Comparison of ENCODE assay signal across 9 mouse cellular contexts in genomic region chr3:97866696-97867095, GRCm38 (mm10). TPM values are rescaled to one million over a fixed set of nuclear protein-coding genes. Genes with fewer than 3 reads are reported as not detected.
DNase-seq lines count a peak whose midpoint lies in the region; ATAC-seq and TF ChIP-seq lines count a peak whose summit lies in the region.
"Had no signal": no experiment of that assay in that cellular context is flagged by ENCODE, and none has a peak within 500 bp of the region (broad histone marks: within the 10 kb centered on the region; RNA-seq: fewer than 3 reads in every experiment).

No protein-coding gene starts in this region.

- H3K4me1 ChIP-seq in heart, embryonic 16.5 days (ENCODE audit: control insufficient read depth, insufficient read depth, low read length), result peaks cover 20% of the 10 kb centered on the region
- peaks cover 16% of the 10 kb centered on the region for H3K4me1 ChIP-seq in embryonic facial prominence, embryonic 10.5 days
- peaks cover 9% of the 10 kb centered on the region for H3K4me1 ChIP-seq in hindbrain, embryonic 13.5 days (replicated peaks)
- H3K4me1 ChIP-seq in liver, postnatal 0 days (ENCODE audit: insufficient read depth), result peaks cover 3% of the 10 kb centered on the region; the same call in 1 of the 2 replicates

- intact Hi-C loops in heart, postnatal 36 days (cut with DNase I), result loop anchor here (5.0 kb wide), 1 partner anchor 44 kb away; no protein-coding TSS in a partner anchor

- TF ChIP-seq EP300 in liver, postnatal 0 days (IDR thresholded peaks at IDR 0.05; ENCODE audit: low read depth), result no peak

- peak overlapping the region; percentile 84 for H3K4me2 ChIP-seq in heart, embryonic 16.5 days (ENCODE audit: low read depth, low read length)
- peak overlapping the region; percentile 96 for H3K4me2 ChIP-seq in hindbrain, embryonic 13.5 days
- H3K4me2 ChIP-seq in liver, postnatal 0 days (ENCODE audit: low read depth, low read length), result peak overlapping the region; percentile 78

- WGBS in heart, embryonic 16.5 days, result 54% methylated on average over 4 of the region's 4 CpGs
- 53% methylated on average over 4 of the region's 4 CpGs for WGBS in embryonic facial prominence, embryonic 10.5 days
- WGBS in hindbrain, embryonic 13.5 days, result 73% methylated on average over 4 of the region's 4 CpGs
- 47% methylated on average over 4 of the region's 4 CpGs for WGBS in liver, postnatal 0 days (ENCODE audit: insufficient replicate concordance)

- H3K9ac ChIP-seq in heart, embryonic 16.5 days (ENCODE audit: low read length), result peak overlapping the region; percentile 89
- H3K9ac ChIP-seq in hindbrain, embryonic 13.5 days, result peak overlapping the region; percentile 81
- H3K9ac ChIP-seq in liver, postnatal 0 days (replicated peaks), result peak overlapping the region; percentile 69; the same call in 1 of the 2 replicates

- H3K9me3 ChIP-seq in heart, embryonic 16.5 days (replicated peaks; ENCODE audit: control insufficient read depth, low read length), result no peaks in the 10 kb centered on the region
- H3K9me3 ChIP-seq in embryonic facial prominence, embryonic 10.5 days, result no peaks in the 10 kb centered on the region
- H3K9me3 ChIP-seq in hindbrain, embryonic 13.5 days, result no peaks in the 10 kb centered on the region
- H3K9me3 ChIP-seq in liver, postnatal 0 days (ENCODE audit: low read length), result no peaks in the 10 kb centered on the region

- H3K27ac ChIP-seq in heart, embryonic 16.5 days (ENCODE audit: low read length), result peak overlapping the region; percentile 98
- no peak overlapping the region for H3K27ac ChIP-seq in embryonic facial prominence, embryonic 10.5 days (replicated peaks)
- no peak overlapping the region for H3K27ac ChIP-seq in hindbrain, embryonic 13.5 days
- H3K27ac ChIP-seq in liver, postnatal 0 days (ENCODE audit: low read depth), result peak overlapping the region; percentile 62

- no peak for ATAC-seq in heart, embryonic 16.5 days (replicated peaks; ENCODE audit: extremely low read depth, insufficient read depth, low FRiP score)
- ATAC-seq in hindbrain, embryonic 13.5 days (ENCODE audit: low FRiP score), result no peak
- no peak for ATAC-seq in liver, postnatal 0 days

- no peaks in the 10 kb centered on the region for H3K36me3 ChIP-seq in heart, embryonic 16.5 days (ENCODE audit: control insufficient read depth, insufficient read depth)
- no peaks in the 10 kb centered on the region for H3K36me3 ChIP-seq in embryonic facial prominence, embryonic 10.5 days (replicated peaks)
- H3K36me3 ChIP-seq in hindbrain, embryonic 13.5 days, result no peaks in the 10 kb centered on the region
- H3K36me3 ChIP-seq in liver, postnatal 0 days (replicated peaks; ENCODE audit: insufficient read depth, low read length), result no peaks in the 10 kb centered on the region

- H3K27me3 ChIP-seq in heart, embryonic 16.5 days (ENCODE audit: control insufficient read depth, insufficient read depth, low read length), result no peaks in the 10 kb centered on the region
- peaks cover 55% of the 10 kb centered on the region for H3K27me3 ChIP-seq in embryonic facial prominence, embryonic 10.5 days (replicated peaks; ENCODE audit: low read depth, poor library complexity, severe bottlenecking)
- H3K27me3 ChIP-seq in hindbrain, embryonic 13.5 days, result peaks cover 38% of the 10 kb centered on the region
- peaks cover 13% of the 10 kb centered on the region; the same call in 1 of the 2 replicates for H3K27me3 ChIP-seq in liver, postnatal 0 days (ENCODE audit: insufficient read depth, low read length)

- DNase-seq in heart, postnatal 36 days, result no peak
- no peak for DNase-seq in embryonic facial prominence, embryonic 10.5 days (ENCODE audit: low spot score)
- DNase-seq in liver, postnatal 0 days, result no peak
- DNase-seq in adrenal gland, postnatal 36 days, result no peak
- no peak for DNase-seq in adrenal gland, adult 2 months
- DNase-seq in MN1 (ENCODE audit: low spot score), result no peak
- DNase-seq: thymus, postnatal 36 days had no signal

- H3K4me3 ChIP-seq in heart, embryonic 16.5 days (ENCODE audit: low read length), result peak overlapping the region; percentile 87
- H3K4me3 ChIP-seq in embryonic facial prominence, embryonic 10.5 days, result peak overlapping the region; percentile 64
- H3K4me3 ChIP-seq in hindbrain, embryonic 13.5 days, result peak overlapping the region; percentile 59
- peak overlapping the region; percentile 61 for H3K4me3 ChIP-seq in liver, postnatal 0 days (ENCODE audit: low read depth, low read length)

- no peak for TF ChIP-seq CTCF in liver, postnatal 0 days (IDR thresholded peaks at IDR 0.05; ENCODE audit: low read depth)

RNA-seq across cellular contexts. Expression of gene Pde4dip, which starts 21.8 kb away (rescaled TPM):
- polyA plus RNA-seq in heart, embryonic 16.5 days (2015; fragmentation: Nextera tagmentation; extraction: Ambion mirVana), result 115 and 117 TPM in 2 replicates
- total RNA-seq in heart, postnatal 36 days (2021), result 1,000 to 10,000 TPM; 1,777 to 1,954 TPM
- 27.0 and 28.2 TPM in 2 replicates for polyA plus RNA-seq in embryonic facial prominence, embryonic 10.5 days (2016; fragmentation: Nextera tagmentation; extraction: Ambion mirVana)
- polyA plus RNA-seq in hindbrain, embryonic 13.5 days (2015; fragmentation: Nextera tagmentation; extraction: Ambion mirVana), result 58.6 and 60.4 TPM in 2 replicates
- polyA plus RNA-seq in liver, postnatal 0 days (2015; fragmentation: Nextera tagmentation; extraction: Ambion mirVana), result 8.1 and 8.5 TPM in 2 replicates
- total RNA-seq in adrenal gland, postnatal 36 days (2021), result 10 to 100 TPM; 25.3 to 28.1 TPM
- 10 to 100 TPM; 24.6 to 39.7 TPM for total RNA-seq in adrenal gland, adult 2 months (2021)
- 13.1 and 17.7 TPM in 2 replicates for polyA plus RNA-seq in adrenal gland, adult 2 months (2012; rRNA removed)

RNA-seq across cellular contexts. Expression of gene Sec22b, which starts 34.3 kb away (rescaled TPM):
- 106 and 112 TPM in 2 replicates for polyA plus RNA-seq in heart, embryonic 16.5 days (2015; fragmentation: Nextera tagmentation; extraction: Ambion mirVana)
- total RNA-seq in heart, postnatal 36 days (2021), result 10 to 100 TPM; 37.7 to 39.7 TPM
- 119 and 122 TPM in 2 replicates for polyA plus RNA-seq in embryonic facial prominence, embryonic 10.5 days (2016; fragmentation: Nextera tagmentation; extraction: Ambion mirVana)
- 103 and 105 TPM in 2 replicates for polyA plus RNA-seq in hindbrain, embryonic 13.5 days (2015; fragmentation: Nextera tagmentation; extraction: Ambion mirVana)
- polyA plus RNA-seq in liver, postnatal 0 days (2015; fragmentation: Nextera tagmentation; extraction: Ambion mirVana), result 40.0 and 42.3 TPM in 2 replicates
- total RNA-seq in adrenal gland, postnatal 36 days (2021), result 100 to 1,000 TPM; 111 to 140 TPM
- 100 to 1,000 TPM in 1 of 2 experiments, 10 to 100 TPM in 1; 98.8 to 160 TPM for total RNA-seq in adrenal gland, adult 2 months (2021)
- 15.5 and 21.4 TPM in 2 replicates for polyA plus RNA-seq in adrenal gland, adult 2 months (2012; rRNA removed)

Comparison
In these comparisons a context has a peak if more than half of its experiments do, and no peak if none do; other contexts are left out.
1. H3K27ac ChIP-seq: peak in heart, embryonic 16.5 days (single experiment) and liver, postnatal 0 days (single experiment); none in embryonic facial prominence, embryonic 10.5 days (single experiment) and hindbrain, embryonic 13.5 days (single experiment).
2. Peak in every context shown above with its lines, with median percentiles within 50 percentile points of each other: H3K4me2 ChIP-seq, H3K4me3 ChIP-seq and H3K9ac ChIP-seq.